Mouse (Mus musculus) lung, postnatal 0 days (tissue): ENCODE data around the gene Rchy1.

ENCODE experiments used
- CTCF ChIP-seq: IDR thresholded peaks from 2 replicates; pipeline ENCODE4 v1.5.1; 2016; ENCODE audit warnings: antibody characterized with exemption, mild to moderate bottlenecking
- EP300 ChIP-seq: IDR thresholded peaks from 2 replicates; pipeline ENCODE4 v1.6.1; 2016; ENCODE audit warnings: antibody characterized with exemption, mild to moderate bottlenecking, control low read depth

GRCm38 (mm10) chr5:91961370-91961769 is 1.5 kb downstream of the Rchy1 start:
- TF ChIP-seq EP300, result no peak
- TF ChIP-seq CTCF, result no peak
